Mouse (Mus musculus) heart, embryonic 11.5 days (tissue): ENCODE data around the gene Luc7l. TPM values are rescaled to one million over a fixed set of nuclear protein-coding genes. Genes with fewer than 3 reads are reported as not detected.
A peak's percentile ranks its signal among the peaks of the same experiment; 100 is the strongest.

Experiments used
- ATAC-seq: fragments of 200-750 bp; cut with Nextera tagmentation; replicated peaks from 2 replicates; pipeline ENCODE4 v1.8.0; 2017; ENCODE audit warnings: moderate library complexity; ENCODE audit not compliant: insufficient number of reproducible peaks, low FRiP score, low TSS enrichment
- H3K27ac ChIP-seq: fragments of 300-500 bp; sonication (generic); 2 replicates; pipeline ENCODE4 v1.5.1; 2014; ENCODE audit warnings: mild to moderate bottlenecking, low read depth, low read length
- H3K27me3 ChIP-seq: fragments of 300-500 bp; sonication (generic); 2 replicates; pipeline ENCODE4 v1.6.1; 2014; ENCODE audit warnings: mild to moderate bottlenecking, low read length, mixed read lengths; ENCODE audit not compliant: control insufficient read depth, insufficient read depth
- H3K36me3 ChIP-seq: fragments of 300-500 bp; sonication (generic); 2 replicates; pipeline ENCODE4 v1.6.1; 2014; ENCODE audit warnings: mild to moderate bottlenecking, low read length, moderate library complexity, mixed read lengths; ENCODE audit not compliant: control insufficient read depth, insufficient read depth
- H3K4me1 ChIP-seq: fragments of 300-500 bp; sonication (generic); 2 replicates; pipeline ENCODE4 v1.6.1; 2014; ENCODE audit warnings: low read length; ENCODE audit not compliant: control insufficient read depth, insufficient read depth
- H3K4me2 ChIP-seq: fragments of 300-500 bp; sonication (generic); 2 replicates; pipeline ENCODE4 v1.6.1; 2014; ENCODE audit warnings: mild to moderate bottlenecking, moderate library complexity
- H3K4me3 ChIP-seq: fragments of 300-500 bp; sonication (generic); 2 replicates; pipeline ENCODE4 v1.5.1; 2014; ENCODE audit warnings: low read depth, low read length
- H3K9ac ChIP-seq: fragments of 300-500 bp; sonication (generic); 2 replicates; pipeline ENCODE4 v1.6.1; 2014; ENCODE audit warnings: mild to moderate bottlenecking, low read depth, low read length, moderate library complexity
- H3K9me3 ChIP-seq: fragments of 300-500 bp; sonication (generic); replicated peaks from 2 replicates; pipeline ENCODE4 v1.6.1; 2016; ENCODE audit warnings: low read length; ENCODE audit not compliant: control insufficient read depth
- whole genome bisulfite sequencing: fragments of 180-500 bp; shearing (Covaris S2); extraction: QIAGEN DNeasy Blood & Tissue Kit; methylation state at CpG from one replicate; pipeline ENCODE4 v1.1.7; 2014; ENCODE audit not compliant: insufficient replicate concordance; 5-methylcytosine and 5-hydroxymethylcytosine counted together
- polyA plus RNA-seq: library from polyadenylated mRNA; unstranded; fragments of >200 nt; fragmentation: Nextera tagmentation; extraction: Ambion mirVana; gene quantifications from 2 replicates; pipeline ENCODE4 v1.2.1, GENCODE M21; 2014

Gene Luc7l
- 70.2 and 77.2 TPM in 2 replicates for polyA plus RNA-seq

DNA sequence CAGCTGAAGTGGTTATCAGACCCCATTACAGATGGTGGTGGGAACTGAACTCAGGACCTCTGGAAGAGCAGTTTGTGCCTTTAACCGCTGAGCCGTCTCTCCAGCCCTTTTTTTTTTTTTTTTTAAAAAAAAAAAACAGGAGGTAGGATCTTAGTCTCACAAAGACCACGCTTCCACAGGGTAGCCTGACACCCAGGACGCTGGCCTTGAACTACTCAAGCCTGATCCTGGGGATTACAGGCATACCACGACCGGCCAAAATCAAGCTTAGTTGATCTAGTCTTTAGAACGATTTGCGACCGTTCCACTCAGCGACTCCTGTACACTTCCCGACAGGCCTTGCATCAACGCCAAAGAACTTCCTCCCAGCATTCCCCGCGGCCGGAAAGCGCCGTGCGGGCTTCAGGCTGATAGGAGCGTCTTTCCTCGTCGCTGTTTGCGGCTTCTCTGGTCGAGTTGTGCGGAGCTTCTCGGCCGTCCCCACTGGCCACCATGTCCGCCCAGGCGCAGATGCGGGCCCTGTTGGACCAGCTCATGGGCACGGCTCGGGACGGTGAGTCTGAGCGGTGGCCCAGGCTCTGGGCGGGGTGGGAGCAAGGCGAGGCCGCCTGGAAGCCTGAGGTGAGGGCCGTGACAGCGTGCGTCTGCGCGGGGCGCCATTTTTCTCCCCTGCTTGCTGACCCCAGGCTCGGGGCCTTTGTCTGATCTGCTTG lies at the start of gene Luc7l:
Luc7l (plus strand) TSS at position 358 of the 713 bp plus-strand sequence.
- under 1% methylated on average over 43 of the region's 43 CpGs for WGBS

DNA sequence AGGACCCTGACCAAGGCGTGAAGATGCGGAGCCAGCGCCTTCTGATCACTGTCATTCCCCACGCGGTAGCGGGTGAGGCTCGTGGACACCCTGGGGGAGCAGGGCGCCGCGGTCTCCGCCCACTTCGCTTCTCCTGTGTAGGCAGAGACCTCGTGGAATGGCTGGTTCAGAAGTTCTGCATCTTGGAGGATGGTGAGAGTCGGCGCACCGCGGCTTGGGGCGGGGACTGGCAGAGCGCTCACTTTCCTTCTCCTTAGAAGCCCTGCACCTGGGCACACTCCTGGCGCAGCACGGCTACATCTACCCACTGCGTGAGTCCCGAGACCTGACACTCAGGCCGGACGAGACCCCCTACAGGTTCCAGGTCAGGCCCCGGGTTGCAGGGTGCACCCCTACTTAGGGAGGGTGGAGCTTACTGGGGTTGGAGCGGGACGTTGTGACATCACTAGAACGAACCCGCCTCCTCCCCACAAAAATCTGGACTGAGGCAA lies 49.3 kb upstream of the Luc7l start:
- ATAC-seq, result no peak
- H3K27me3 ChIP-seq, result peaks cover 62% of the 10 kb centered on the region
- H3K9me3 ChIP-seq, result no peaks in the 10 kb centered on the region
- H3K9ac ChIP-seq, result peak overlapping the region; percentile 52; the same call in 1 of the 2 replicates
- no peaks in the 10 kb centered on the region for H3K36me3 ChIP-seq
- H3K27ac ChIP-seq, result no peak overlapping the region
- H3K4me1 ChIP-seq, result peaks cover 16% of the 10 kb centered on the region
- H3K4me3 ChIP-seq, result peak overlapping the region; percentile 55
- H3K4me2 ChIP-seq, result peak overlapping the region; percentile 95
- 2% methylated on average over 30 of the region's 30 CpGs for WGBS

More for the DNA sequence above, at the start of gene Luc7l:
- peak within 1 kb of the TSS; percentile 80 for H3K4me3 ChIP-seq
- ATAC-seq, result peak; percentile 88
- H3K4me2 ChIP-seq, result peak within 1 kb of the TSS; percentile 89
- H3K27me3 ChIP-seq, result no peaks in the 10 kb centered on the region
- peak within 1 kb of the TSS; percentile 98 for H3K27ac ChIP-seq
- 0 out of 2 replicates have a peak, but pooled peaks cover 2% of the 10 kb centered on the region for H3K36me3 ChIP-seq
- H3K4me1 ChIP-seq, result peaks cover 6% of the 10 kb centered on the region
- no peaks in the 10 kb centered on the region for H3K9me3 ChIP-seq
- H3K9ac ChIP-seq, result peak within 1 kb of the TSS; percentile 93

DNA sequence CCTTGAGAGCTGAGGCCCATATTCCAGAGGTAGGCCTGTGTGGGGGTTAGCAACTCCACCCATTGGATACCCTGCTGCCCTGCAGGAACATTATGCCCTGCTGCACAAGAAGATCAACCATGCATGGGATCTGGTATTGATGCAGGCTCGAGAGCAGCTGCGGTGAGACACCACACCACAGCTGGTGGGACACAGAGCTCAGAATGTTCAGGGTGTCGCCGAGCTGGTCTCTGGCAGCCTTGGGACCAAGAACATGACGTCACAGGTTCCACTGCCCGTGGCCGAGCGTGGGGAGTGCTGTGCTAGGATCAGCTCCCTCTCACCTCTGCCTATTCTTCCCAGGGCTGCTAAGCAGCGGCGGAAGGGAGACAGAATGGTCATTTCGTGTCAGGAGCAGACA lies 47.9 kb upstream of the Luc7l start:
- Histone ChIP-seq H3K27me3 (peaks cover 53% of the 10 kb centered on the region), H3K36me3 (no peaks in the 10 kb centered on the region), H3K4me1 (peaks cover 16% of the 10 kb centered on the region), H3K4me2 (peak overlapping the region; percentile 7; the same call in 1 of the 2 replicates), H3K9ac (no peak overlapping the region), H3K9me3 (no peaks in the 10 kb centered on the region), H3K27ac (no peak overlapping the region), H3K4me3 (no peak overlapping the region)
- 34% methylated on average over 11 of the region's 11 CpGs for WGBS
- no peak for ATAC-seq

DNA sequence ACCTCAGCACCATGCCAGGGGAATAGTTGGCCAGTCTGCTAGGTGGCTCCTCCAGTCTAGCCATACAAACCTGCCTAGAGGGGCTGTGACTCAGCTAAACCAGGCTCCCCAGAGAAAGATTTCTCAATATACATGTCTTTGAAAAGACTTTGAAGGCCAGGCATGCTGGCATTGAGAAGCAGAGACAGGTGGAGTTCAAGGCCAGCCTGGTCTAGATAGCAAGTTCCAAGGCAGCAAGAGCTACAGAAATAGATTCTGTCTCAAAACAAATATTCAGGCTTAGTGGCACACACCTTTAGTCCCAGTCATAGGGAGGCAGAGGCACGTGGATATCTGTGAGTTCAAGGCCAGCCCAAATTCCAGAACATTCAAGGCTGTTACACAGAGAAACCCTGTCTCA lies 46.3 kb upstream of the Luc7l start:
- H3K27ac ChIP-seq, result no peak overlapping the region
- H3K27me3 ChIP-seq, result peaks cover 37% of the 10 kb centered on the region
- 32% methylated on average over 1 of the region's 1 CpGs for WGBS

DNA sequence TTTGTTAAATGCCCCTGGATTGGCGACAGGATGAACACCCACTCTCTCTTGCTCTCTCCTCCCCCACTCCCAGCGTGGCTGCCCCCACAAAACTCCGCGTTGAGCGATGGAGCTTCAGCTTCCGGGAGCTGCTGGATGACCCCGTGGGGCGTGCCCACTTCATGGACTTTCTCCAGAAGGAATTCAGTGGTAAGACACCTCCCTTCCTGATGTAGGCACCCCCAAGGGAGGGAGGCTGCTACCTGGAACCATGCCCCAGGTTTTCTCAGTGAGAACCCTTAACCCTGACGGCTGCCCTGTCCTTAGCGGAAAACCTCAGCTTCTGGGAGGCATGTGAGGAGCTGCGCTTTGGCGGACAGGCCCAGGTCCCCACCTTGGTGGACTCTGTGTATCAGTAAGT lies 45.0 kb upstream of the Luc7l start, which contains the start of gene Arhgdig:
Arhgdig (minus strand) TSS at position 101 of the 400 bp plus-strand sequence.
- H3K9me3 ChIP-seq, result no peaks in the 10 kb centered on the region
- H3K27ac ChIP-seq, result no peak within 1 kb of the TSS
- 84% methylated on average over 12 of the region's 12 CpGs for WGBS
- H3K4me3 ChIP-seq, result no peak within 1 kb of the TSS
- H3K4me1 ChIP-seq, result peaks cover 6% of the 10 kb centered on the region
- H3K36me3 ChIP-seq, result no peaks in the 10 kb centered on the region
- H3K27me3 ChIP-seq, result peaks cover 24% of the 10 kb centered on the region
- H3K9ac ChIP-seq, result no peak within 1 kb of the TSS
- H3K4me2 ChIP-seq, result no peak within 1 kb of the TSS
- no peak for ATAC-seq

More for the DNA sequence above, 46.3 kb upstream of the Luc7l start:
- peaks cover 8% of the 10 kb centered on the region for H3K4me1 ChIP-seq
- no peak overlapping the region for H3K4me3 ChIP-seq
- H3K9me3 ChIP-seq, result no peaks in the 10 kb centered on the region
- no peaks in the 10 kb centered on the region for H3K36me3 ChIP-seq
- H3K4me2 ChIP-seq, result no peak overlapping the region
- H3K9ac ChIP-seq, result no peak overlapping the region
- ATAC-seq, result no peak

DNA sequence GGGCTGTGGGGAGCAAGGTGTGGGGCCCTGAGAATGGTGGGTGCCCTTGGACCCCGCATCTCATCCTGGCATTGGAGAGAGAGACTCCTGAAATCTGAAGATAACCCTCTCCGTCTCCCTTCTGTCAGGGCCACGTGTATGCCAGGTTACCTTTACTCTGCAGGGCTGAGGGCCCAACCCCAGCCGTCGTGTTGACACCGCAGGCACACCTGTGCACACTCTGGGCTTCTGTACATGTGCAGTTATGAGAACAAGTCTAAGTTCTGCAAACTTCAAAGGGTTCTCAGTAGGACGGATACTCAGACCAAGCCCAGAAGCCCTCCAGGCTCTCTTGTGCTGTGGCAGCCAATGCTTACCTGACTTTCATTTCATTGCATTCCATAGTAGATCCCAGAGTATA lies 40.5 kb upstream of the Luc7l start:
- no peak overlapping the region for H3K4me2 ChIP-seq
- no peaks in the 10 kb centered on the region for H3K27me3 ChIP-seq
- H3K36me3 ChIP-seq, result no peaks in the 10 kb centered on the region
- 82% methylated on average over 7 of the region's 7 CpGs for WGBS
- H3K9me3 ChIP-seq, result no peaks in the 10 kb centered on the region
- no peak overlapping the region for H3K4me3 ChIP-seq
- H3K9ac ChIP-seq, result no peak overlapping the region
- no peak overlapping the region for H3K27ac ChIP-seq
- H3K4me1 ChIP-seq, result no peaks in the 10 kb centered on the region
- no peak for ATAC-seq

DNA sequence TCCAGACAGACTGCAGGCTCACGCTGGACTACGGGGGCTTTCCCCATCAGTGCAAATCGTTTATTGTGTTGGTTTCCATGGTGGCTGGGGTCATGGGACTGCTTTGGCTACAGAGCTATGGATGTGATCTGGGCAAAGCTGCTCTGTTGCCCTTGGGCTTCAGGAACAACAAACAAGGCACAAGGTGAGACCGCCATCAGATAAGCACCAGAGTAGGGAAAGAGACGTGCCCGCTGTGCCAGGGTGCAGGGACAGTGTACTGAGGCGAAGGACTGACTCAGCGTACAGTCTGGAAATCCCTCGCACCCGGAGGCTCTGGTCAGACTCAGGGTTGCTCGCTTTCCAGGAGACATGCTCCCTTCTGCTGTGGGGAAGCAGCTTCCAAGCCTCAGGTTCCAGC lies 40.0 kb upstream of the Luc7l start:
- Histone ChIP-seq H3K36me3 (no peaks in the 10 kb centered on the region), H3K27me3 (no peaks in the 10 kb centered on the region), H3K27ac (no peak overlapping the region), H3K9me3 (no peaks in the 10 kb centered on the region), H3K9ac (no peak overlapping the region), H3K4me3 (no peak overlapping the region), H3K4me2 (no peak overlapping the region), H3K4me1 (no peaks in the 10 kb centered on the region)
- 82% methylated on average over 11 of the region's 11 CpGs for WGBS
- no peak for ATAC-seq

DNA sequence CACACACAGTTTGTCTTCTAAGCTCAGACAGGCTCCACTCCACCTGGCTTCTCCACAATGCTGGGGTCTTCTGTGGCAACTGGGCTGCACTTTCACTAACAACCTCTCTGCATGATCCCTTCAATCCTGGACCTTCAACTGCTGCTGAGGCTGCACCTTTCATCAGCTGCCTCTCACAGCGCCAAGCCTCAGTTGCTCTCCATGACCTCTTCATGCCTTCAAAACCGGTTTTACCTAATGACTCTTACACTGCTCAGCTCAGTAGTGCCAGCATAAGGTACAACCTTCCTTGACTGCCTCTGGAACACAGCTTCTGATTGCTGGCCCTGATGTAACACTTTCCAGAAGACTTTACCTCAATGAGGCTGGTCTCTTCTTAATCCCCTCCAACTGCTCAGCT lies 31.2 kb upstream of the Luc7l start:
- ATAC-seq, result no peak
- Histone ChIP-seq H3K27me3 (no peaks in the 10 kb centered on the region), H3K36me3 (no peaks in the 10 kb centered on the region), H3K9me3 (no peaks in the 10 kb centered on the region), H3K4me1 (no peaks in the 10 kb centered on the region), H3K4me3 (no peak overlapping the region), H3K4me2 (no peak overlapping the region), H3K9ac (0 out of 2 replicates have a peak overlapping the region, but pooled peaks have one; percentile 7), H3K27ac (no peak overlapping the region)
- 63% methylated on average over 2 of the region's 2 CpGs for WGBS
